Mouse (Mus musculus): ENCODE measurements around the gene Sec24b. TPM values are rescaled to one million over a fixed set of nuclear protein-coding genes. Genes with fewer than 3 reads are reported as not detected.

Gene Sec24b
- polyA plus RNA-seq, 1 experiment = 21.4 TPM

DNA sequence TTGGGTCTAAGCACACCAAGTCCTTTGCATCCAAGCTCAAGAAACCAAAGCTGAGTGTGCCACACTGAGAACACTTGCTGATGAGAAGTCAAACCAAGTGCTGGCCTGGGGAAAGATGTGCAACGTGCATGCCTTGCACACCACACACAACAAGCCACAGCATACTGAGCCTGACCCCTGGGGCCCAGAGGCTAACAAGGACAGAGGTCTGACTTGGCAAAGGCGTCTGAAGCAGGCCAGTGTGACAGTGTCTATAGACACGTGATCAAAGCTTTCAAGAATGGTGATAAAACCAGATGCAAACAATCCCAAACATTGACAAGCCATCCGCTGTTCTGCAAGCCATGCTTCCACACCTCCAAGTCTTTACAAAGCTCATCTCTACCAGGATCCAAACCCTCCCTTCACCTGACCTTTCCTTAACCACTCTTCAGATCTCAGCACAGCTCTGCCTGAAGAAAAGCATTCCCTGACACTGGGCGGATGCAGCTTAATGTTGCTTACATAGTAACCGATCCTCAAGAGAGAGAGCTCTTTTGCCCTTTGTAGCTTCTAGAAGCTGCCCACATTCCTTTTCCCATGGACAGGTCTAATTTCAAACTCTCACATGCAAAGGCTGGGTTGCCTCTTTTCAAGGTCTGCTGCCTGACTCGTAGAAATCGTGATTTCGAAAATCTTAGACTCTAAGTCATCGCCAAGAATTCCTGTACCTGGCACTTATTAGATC lies 7.8 kb downstream of the Sec24b start:
- no peaks in the 10 kb centered on the region for H3K27me3 ChIP-seq (ENCODE audit: control insufficient read depth, insufficient read depth, insufficient read length)
- H3ac ChIP-seq (ENCODE audit: control insufficient read depth, insufficient read length) = no peak overlapping the region
- H3K79me2 ChIP-seq (ENCODE audit: control insufficient read depth, insufficient read depth) = peaks cover 92% of the 10 kb centered on the region
- no peak for TF ChIP-seq E2F4 (IDR thresholded peaks at IDR 0.05; ENCODE audit: insufficient read depth)
- no peak for TF ChIP-seq POLR2AphosphoS2 (IDR thresholded peaks at IDR 0.05; ENCODE audit: insufficient read length, low read depth)
- no peak for TF ChIP-seq POLR2A (IDR thresholded peaks at IDR 0.05; ENCODE audit: insufficient read length, low read depth)
- TF ChIP-seq TCF12 (IDR thresholded peaks at IDR 0.05; ENCODE audit: insufficient read depth, poor library complexity, severe bottlenecking) = no peak
- no peak for TF ChIP-seq USF1 (IDR thresholded peaks at IDR 0.05; ENCODE audit: low read depth)
- no peak for TF ChIP-seq TCF3 (IDR thresholded peaks at IDR 0.05; ENCODE audit: insufficient read length, low read depth)
- no peak for TF ChIP-seq MYOD1 (IDR thresholded peaks at IDR 0.05; ENCODE audit: control insufficient read depth in 1 of 3, insufficient read length in 2 of 3, low read depth in 2 of 3)
- TF ChIP-seq SRF (IDR thresholded peaks at IDR 0.05; ENCODE audit: control insufficient read depth, insufficient read length, low read depth) = no peak
- TF ChIP-seq MYOG (IDR thresholded peaks at IDR 0.05; ENCODE audit: control insufficient read depth in 1 of 3, insufficient read depth in 1 of 3, insufficient read length in 2 of 3, low read depth in 2 of 3) = no peak
- no peak for TF ChIP-seq CEBPB (IDR thresholded peaks at IDR 0.05; ENCODE audit: insufficient read depth, poor library complexity, severe bottlenecking)
- TF ChIP-seq MAX (IDR thresholded peaks at IDR 0.05; ENCODE audit: low read depth) = no peak
- no peak for TF ChIP-seq REST (IDR thresholded peaks at IDR 0.05; ENCODE audit: insufficient read depth, insufficient read length)
- H3K36me3 ChIP-seq (ENCODE audit: control insufficient read depth, insufficient read depth) = peaks cover 9% of the 10 kb centered on the region
- no peak overlapping the region for H3K4me2 ChIP-seq (ENCODE audit: low read depth)
- no peak overlapping the region for H3K4me3 ChIP-seq

DNA sequence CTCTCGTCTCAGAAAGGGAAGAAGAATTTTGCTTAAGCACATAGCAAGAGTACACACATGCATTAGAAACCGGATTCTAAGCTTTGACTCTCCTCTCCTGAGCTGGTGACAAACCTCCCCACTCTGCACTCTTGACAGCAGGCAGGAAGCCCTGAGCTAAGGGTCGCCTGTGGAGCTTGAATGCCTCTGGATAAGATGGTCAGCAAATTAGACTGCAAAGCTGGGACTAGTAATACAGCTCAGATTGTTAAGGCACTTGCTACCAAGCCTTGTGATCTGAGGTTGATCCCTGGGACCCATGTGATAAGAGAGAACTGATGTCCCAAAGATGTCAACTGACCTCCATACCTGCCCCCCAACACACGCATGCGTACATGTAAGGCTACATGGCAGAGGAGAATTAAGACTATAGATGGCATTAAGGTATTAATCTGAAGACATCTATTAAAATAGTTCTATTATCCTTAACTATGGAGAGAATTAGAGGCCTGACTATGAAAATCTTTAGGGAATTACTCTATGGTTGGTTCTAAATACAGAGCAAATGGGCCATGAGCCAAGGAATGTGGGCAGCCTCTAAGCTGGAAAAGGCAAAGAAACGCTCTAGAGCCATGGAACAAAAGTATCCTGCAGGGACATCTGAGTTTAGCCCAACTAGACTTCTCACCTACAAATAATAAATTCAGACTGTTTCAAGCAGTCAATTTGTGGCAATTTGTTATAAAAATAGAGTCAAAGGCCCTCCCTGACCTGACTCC lies 8.6 kb downstream of the Sec24b start:
- Histone ChIP-seq H3K79me2 (ENCODE audit: control insufficient read depth, insufficient read depth) (peaks cover 84% of the 10 kb centered on the region), H3K4me3 (no peak overlapping the region), H3K4me2 (ENCODE audit: low read depth) (no peak overlapping the region), H3K36me3 (ENCODE audit: control insufficient read depth, insufficient read depth) (peaks cover 9% of the 10 kb centered on the region), H3ac (ENCODE audit: control insufficient read depth, insufficient read length) (no peak overlapping the region), H3K27me3 (ENCODE audit: control insufficient read depth, insufficient read depth, insufficient read length) (no peaks in the 10 kb centered on the region)
- no peak for TF ChIP-seq REST (IDR thresholded peaks at IDR 0.05; ENCODE audit: insufficient read depth, insufficient read length)

DNA sequence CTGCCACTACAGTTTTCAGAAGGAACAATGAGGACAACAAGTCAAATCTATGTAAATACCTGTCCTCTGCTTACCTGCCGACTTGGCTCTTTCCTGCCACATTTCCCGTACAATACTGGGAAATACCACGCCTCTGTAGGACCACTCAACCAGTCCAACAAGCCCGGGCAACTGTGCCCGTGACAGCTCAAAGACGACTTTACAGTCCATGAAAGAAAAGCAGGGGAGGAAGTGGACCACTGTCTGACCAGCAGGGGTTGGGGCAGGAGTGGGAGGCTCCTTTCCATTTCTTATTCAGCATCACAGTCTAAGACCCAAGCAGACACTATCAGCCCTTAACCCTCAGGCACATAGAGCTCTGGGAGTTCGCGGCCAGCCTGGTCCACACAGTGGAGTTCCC lies 9.2 kb downstream of the Sec24b start:
- Histone ChIP-seq H3K4me3 (no peak overlapping the region), H3K36me3 (ENCODE audit: control insufficient read depth, insufficient read depth) (peaks cover 9% of the 10 kb centered on the region), H3K4me2 (ENCODE audit: low read depth) (no peak overlapping the region), H3K79me2 (ENCODE audit: control insufficient read depth, insufficient read depth) (peaks cover 78% of the 10 kb centered on the region), H3K27me3 (ENCODE audit: control insufficient read depth, insufficient read depth, insufficient read length) (no peaks in the 10 kb centered on the region), H3ac (ENCODE audit: control insufficient read depth, insufficient read length) (no peak overlapping the region)
- TF ChIP-seq E2F4 (IDR thresholded peaks at IDR 0.05; ENCODE audit: insufficient read depth) = no peak
- TF ChIP-seq SRF (IDR thresholded peaks at IDR 0.05; ENCODE audit: control insufficient read depth, insufficient read length, low read depth) = no peak
- TF ChIP-seq USF1 (IDR thresholded peaks at IDR 0.05; ENCODE audit: low read depth) = no peak
- TF ChIP-seq MYOG (IDR thresholded peaks at IDR 0.05; ENCODE audit: control insufficient read depth in 1 of 3, insufficient read depth in 1 of 3, insufficient read length in 2 of 3, low read depth in 2 of 3) = no peak
- no peak for TF ChIP-seq POLR2A (IDR thresholded peaks at IDR 0.05; ENCODE audit: insufficient read length, low read depth)
- no peak for TF ChIP-seq REST (IDR thresholded peaks at IDR 0.05; ENCODE audit: insufficient read depth, insufficient read length)
- no peak for TF ChIP-seq TCF3 (IDR thresholded peaks at IDR 0.05; ENCODE audit: insufficient read length, low read depth)
- no peak for TF ChIP-seq MYOD1 (IDR thresholded peaks at IDR 0.05; ENCODE audit: control insufficient read depth in 1 of 3, insufficient read length in 2 of 3, low read depth in 2 of 3)
- no peak for TF ChIP-seq POLR2AphosphoS2 (IDR thresholded peaks at IDR 0.05; ENCODE audit: insufficient read length, low read depth)

DNA sequence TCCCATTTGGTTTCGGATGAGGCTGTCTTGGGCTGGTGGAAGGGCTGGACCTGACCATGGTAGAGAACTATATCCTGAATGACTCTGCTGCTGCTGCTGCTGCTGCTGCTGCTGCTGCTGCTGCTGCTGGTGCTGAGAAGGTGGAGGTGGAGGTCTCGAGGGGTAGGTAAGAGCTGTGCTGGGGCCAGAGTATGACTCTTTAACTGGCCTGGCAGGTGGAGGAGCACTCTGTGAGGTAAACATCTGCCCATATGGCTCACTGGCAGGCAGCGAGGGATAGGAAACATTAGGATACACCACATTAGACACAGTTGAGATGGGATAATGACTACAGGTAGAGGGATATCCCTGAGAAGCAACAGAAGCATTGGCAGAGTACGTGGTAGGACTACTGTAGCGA lies 20.6 kb downstream of the Sec24b start:
- no peak overlapping the region for H3K4me2 ChIP-seq (ENCODE audit: low read depth)
- no peak overlapping the region for H3ac ChIP-seq (ENCODE audit: control insufficient read depth, insufficient read length)
- H3K36me3 ChIP-seq (ENCODE audit: control insufficient read depth, insufficient read depth) = peaks cover 12% of the 10 kb centered on the region
- H3K79me2 ChIP-seq (ENCODE audit: control insufficient read depth, insufficient read depth) = peaks cover 64% of the 10 kb centered on the region
- TF ChIP-seq TCF3 (IDR thresholded peaks at IDR 0.05; ENCODE audit: insufficient read length, low read depth) (no peak), REST (IDR thresholded peaks at IDR 0.05; ENCODE audit: insufficient read depth, insufficient read length) (no peak), POLR2A (IDR thresholded peaks at IDR 0.05; ENCODE audit: insufficient read length, low read depth) (no peak), MAX (IDR thresholded peaks at IDR 0.05; ENCODE audit: low read depth) (no peak), POLR2AphosphoS2 (IDR thresholded peaks at IDR 0.05; ENCODE audit: insufficient read length, low read depth) (no peak), MYOG (IDR thresholded peaks at IDR 0.05; ENCODE audit: control insufficient read depth in 1 of 3, insufficient read depth in 1 of 3, insufficient read length in 2 of 3, low read depth in 2 of 3) (no peak), CEBPB (IDR thresholded peaks at IDR 0.05; ENCODE audit: insufficient read depth, poor library complexity, severe bottlenecking) (no peak), SRF (IDR thresholded peaks at IDR 0.05; ENCODE audit: control insufficient read depth, insufficient read length, low read depth) (no peak), TCF12 (IDR thresholded peaks at IDR 0.05; ENCODE audit: insufficient read depth, poor library complexity, severe bottlenecking) (no peak), E2F4 (IDR thresholded peaks at IDR 0.05; ENCODE audit: insufficient read depth) (no peak), USF1 (IDR thresholded peaks at IDR 0.05; ENCODE audit: low read depth) (no peak), MYOD1 (IDR thresholded peaks at IDR 0.05; ENCODE audit: control insufficient read depth in 1 of 3, insufficient read length in 2 of 3, low read depth in 2 of 3) (no peak)
- no peak overlapping the region for H3K4me3 ChIP-seq
- H3K27me3 ChIP-seq (ENCODE audit: control insufficient read depth, insufficient read depth, insufficient read length) = no peaks in the 10 kb centered on the region
